Mouse (Mus musculus) ES-Bruce4 (cell line): Measurements from ENCODE around the gene Fstl3. TPM values are rescaled to one million over a fixed set of nuclear protein-coding genes. Genes with fewer than 3 reads are reported as not detected.

Experiments used
- H3K27ac ChIP-seq: 2 replicates; pipeline ENCODE4 v1.5.1; 2012; ENCODE audit warnings: low read length, inconsistent platforms; ENCODE audit not compliant: insufficient read depth
- H3K27me3 ChIP-seq: 2 replicates; pipeline ENCODE4 v1.6.1; 2012; ENCODE audit warnings: mild to moderate bottlenecking, low read length, inconsistent platforms; ENCODE audit not compliant: control insufficient read depth, poor library complexity, insufficient read depth, severe bottlenecking
- H3K36me3 ChIP-seq: 2 replicates; pipeline ENCODE4 v1.6.1; 2012; ENCODE audit warnings: inconsistent platforms, mild to moderate bottlenecking, low read length, moderate library complexity; ENCODE audit not compliant: control insufficient read depth, poor library complexity, insufficient read depth, severe bottlenecking
- H3K4me1 ChIP-seq: one replicate; pipeline ENCODE4 v1.8.1; 2011; ENCODE audit warnings: low read length; ENCODE audit not compliant: control insufficient read depth, insufficient read depth
- H3K4me3 ChIP-seq: 2 replicates; pipeline ENCODE4 v1.5.1; 2011; ENCODE audit warnings: low read depth, mild to moderate bottlenecking, low read length
- H3K9ac ChIP-seq: 2 replicates; pipeline ENCODE4 v1.6.1; 2012; ENCODE audit warnings: low read depth, mild to moderate bottlenecking, inconsistent platforms; ENCODE audit not compliant: poor library complexity, severe bottlenecking
- H3K9me3 ChIP-seq: replicated peaks from 2 replicates; pipeline ENCODE4 v1.6.1; 2012; ENCODE audit warnings: mild to moderate bottlenecking, low read length, inconsistent platforms; ENCODE audit not compliant: control insufficient read depth, poor library complexity, insufficient read depth, severe bottlenecking
- CTCF ChIP-seq: IDR thresholded peaks from one replicate; pipeline ENCODE4 v1.8.1; 2011; ENCODE audit warnings: low read depth, low read length
- EP300 ChIP-seq: IDR thresholded peaks from 2 replicates; pipeline ENCODE4 v1.6.1; 2011; ENCODE audit warnings: low read depth, low read length; ENCODE audit not compliant: insufficient read depth
- POLR2A ChIP-seq: IDR thresholded peaks from one replicate; pipeline ENCODE4 v1.8.1; 2011; ENCODE audit warnings: low read length; ENCODE audit not compliant: insufficient read depth
- polyA plus RNA-seq: library from polyadenylated mRNA; stranded (reverse); fragments of >200 nt; gene quantifications from 2 replicates; pipeline ENCODE4 v1.2.4, GENCODE M21; 2011; ENCODE audit warnings: low read depth; ENCODE audit not compliant: missing spikeins, insufficient read depth, insufficient read length

The Fstl3 gene
- polyA plus RNA-seq, 1 experiment, result 7.7 TPM

DNA sequence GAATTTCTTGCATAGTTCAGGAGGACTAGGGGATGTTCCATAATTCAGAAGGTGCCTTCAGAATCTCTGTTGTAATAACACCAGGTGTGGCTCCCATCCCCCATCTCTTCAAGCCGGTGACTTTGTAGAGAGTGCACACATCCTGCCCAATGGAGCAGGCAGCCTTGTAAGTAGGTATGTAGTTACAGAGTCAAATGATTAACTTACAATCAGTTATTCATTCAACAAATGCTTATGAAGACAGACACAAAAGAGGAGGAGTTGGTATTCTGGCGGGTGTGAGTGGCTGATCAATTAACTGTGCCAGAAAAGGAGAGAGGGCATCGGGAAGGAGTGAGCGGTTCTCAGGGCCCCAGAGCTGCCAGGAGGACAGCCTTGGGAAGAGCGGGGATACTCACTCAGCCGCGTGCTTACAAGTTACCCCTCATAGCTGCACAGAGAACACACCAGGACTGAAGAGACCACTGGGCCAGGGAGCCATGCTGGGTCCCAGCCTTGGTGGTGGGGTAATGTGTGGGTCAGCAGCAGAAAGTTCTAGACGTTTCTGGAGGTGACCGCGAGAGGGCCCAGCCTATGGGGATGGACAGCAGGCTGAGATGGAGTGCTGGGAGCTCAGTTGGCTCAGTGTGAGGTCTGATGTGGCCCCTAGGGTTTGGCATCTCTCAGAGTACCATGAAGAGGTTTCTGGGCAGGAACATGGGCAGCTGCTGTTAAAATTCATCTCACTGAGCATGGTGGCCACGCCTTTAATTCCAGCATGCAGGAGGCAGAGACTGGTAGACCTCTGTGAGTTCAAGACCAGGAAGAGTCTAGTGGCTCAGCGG lies 38.8 kb downstream of the Fstl3 start:
- Histone ChIP-seq H3K4me3 (no peak overlapping the region), H3K9ac (no peak overlapping the region), H3K36me3 (no peaks in the 10 kb centered on the region), H3K27me3 (no peaks in the 10 kb centered on the region), H3K27ac (no peak overlapping the region), H3K4me1 (peaks cover 14% of the 10 kb centered on the region), H3K9me3 (no peaks in the 10 kb centered on the region)
- TF ChIP-seq CTCF (no peak), POLR2A (no peak), EP300 (no peak)

DNA sequence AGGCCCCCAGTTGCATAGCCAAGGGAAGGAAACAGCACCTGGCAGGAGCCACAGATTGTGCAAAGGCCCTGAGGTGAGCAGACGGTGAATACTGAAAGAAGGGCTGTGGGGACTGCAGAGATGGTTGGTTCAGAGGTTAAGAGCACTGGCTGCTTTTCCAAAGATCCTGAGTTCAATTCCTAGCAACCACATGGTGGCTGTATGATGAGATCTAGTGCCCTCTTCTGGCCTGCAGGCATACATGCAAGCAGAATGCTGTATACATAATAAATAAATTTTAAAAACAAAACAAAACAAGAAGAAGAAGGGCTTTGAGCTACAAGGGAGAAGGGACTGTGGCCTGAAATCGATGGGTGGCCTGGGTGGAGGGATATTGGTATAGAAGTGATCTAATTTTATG lies 40.0 kb downstream of the Fstl3 start:
- no peak overlapping the region for H3K9ac ChIP-seq
- no peaks in the 10 kb centered on the region for H3K9me3 ChIP-seq
- peaks cover 14% of the 10 kb centered on the region for H3K4me1 ChIP-seq
- H3K27me3 ChIP-seq, result no peaks in the 10 kb centered on the region
- H3K36me3 ChIP-seq, result no peaks in the 10 kb centered on the region
- H3K27ac ChIP-seq, result no peak overlapping the region
- TF ChIP-seq CTCF, result peak; percentile 9
- TF ChIP-seq EP300, result no peak
- TF ChIP-seq POLR2A, result no peak
- H3K4me3 ChIP-seq, result no peak overlapping the region

DNA sequence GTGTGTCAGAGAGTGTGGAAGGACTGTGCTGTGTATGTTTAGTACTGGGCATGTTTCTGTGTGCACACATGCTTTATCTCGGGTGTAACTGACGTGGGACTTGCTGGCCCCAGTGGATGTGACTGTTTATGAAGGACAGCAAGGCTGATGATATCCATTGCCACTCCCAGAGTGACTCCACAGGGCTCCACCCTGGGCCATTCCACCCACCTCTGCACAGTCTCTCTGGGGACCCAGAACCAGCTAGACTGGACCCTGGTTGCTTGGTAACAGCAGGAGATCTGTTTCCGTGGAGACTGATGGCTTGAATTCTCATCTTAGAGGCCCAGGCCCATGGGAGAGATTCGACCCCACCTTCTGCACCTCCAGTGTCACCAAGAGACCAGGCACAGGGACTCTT lies 41.2 kb downstream of the Fstl3 start:
- Histone ChIP-seq H3K9me3 (no peaks in the 10 kb centered on the region), H3K27ac (no peak overlapping the region), H3K9ac (no peak overlapping the region), H3K36me3 (no peaks in the 10 kb centered on the region), H3K4me1 (peaks cover 14% of the 10 kb centered on the region), H3K4me3 (no peak overlapping the region), H3K27me3 (no peaks in the 10 kb centered on the region)
- no peak for TF ChIP-seq POLR2A
- TF ChIP-seq EP300, result no peak
- no peak for TF ChIP-seq CTCF

DNA sequence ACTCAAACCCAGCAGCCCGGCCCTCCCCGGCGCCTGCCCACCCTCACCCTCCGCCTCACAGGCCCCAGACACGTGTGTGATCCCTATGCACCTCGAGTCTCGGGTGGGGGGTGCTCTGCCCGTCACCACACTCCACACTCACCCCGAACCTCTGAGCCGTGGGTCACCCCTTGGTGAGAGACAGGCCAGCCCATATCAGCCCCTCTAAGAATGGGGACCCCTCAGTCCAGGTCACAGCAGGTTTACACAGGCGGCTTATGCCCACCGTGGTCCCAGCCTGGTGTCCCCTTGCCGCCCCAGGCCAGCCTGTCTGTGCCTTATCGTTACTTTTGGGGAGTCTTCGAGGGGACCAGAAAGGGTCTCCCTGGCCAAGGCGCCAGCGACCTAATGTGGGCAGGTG lies 42.5 kb downstream of the Fstl3 start:
- Histone ChIP-seq H3K36me3 (no peaks in the 10 kb centered on the region), H3K27ac (no peak overlapping the region), H3K4me1 (peaks cover 19% of the 10 kb centered on the region), H3K27me3 (no peaks in the 10 kb centered on the region), H3K4me3 (no peak overlapping the region), H3K9ac (no peak overlapping the region), H3K9me3 (no peaks in the 10 kb centered on the region)
- no peak for TF ChIP-seq EP300

DNA sequence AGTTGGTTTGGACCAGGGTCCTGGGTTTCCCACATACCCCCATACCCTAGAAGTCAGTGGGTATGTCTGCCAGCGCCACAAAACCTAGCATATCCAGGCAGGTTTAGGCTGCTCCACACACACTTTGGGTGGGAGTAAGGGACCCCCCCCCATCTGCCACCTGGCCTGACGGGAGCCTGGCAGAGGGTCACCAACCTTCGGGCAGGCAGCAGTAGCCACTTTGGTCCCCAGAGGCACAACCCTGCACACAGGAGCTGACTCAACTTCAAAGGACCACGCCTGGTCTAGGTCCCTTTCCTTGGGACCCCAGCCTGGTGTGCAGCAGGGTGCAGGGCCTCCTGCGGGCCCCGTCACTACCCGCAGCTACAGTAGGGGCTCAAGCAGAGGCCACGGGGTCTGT lies 43.2 kb downstream of the Fstl3 start:
- Histone ChIP-seq H3K9me3 (no peaks in the 10 kb centered on the region), H3K36me3 (no peaks in the 10 kb centered on the region), H3K27me3 (no peaks in the 10 kb centered on the region), H3K4me1 (peaks cover 19% of the 10 kb centered on the region), H3K27ac (no peak overlapping the region), H3K9ac (no peak overlapping the region), H3K4me3 (no peak overlapping the region)
- TF ChIP-seq POLR2A (no peak), CTCF (no peak), EP300 (no peak)

DNA sequence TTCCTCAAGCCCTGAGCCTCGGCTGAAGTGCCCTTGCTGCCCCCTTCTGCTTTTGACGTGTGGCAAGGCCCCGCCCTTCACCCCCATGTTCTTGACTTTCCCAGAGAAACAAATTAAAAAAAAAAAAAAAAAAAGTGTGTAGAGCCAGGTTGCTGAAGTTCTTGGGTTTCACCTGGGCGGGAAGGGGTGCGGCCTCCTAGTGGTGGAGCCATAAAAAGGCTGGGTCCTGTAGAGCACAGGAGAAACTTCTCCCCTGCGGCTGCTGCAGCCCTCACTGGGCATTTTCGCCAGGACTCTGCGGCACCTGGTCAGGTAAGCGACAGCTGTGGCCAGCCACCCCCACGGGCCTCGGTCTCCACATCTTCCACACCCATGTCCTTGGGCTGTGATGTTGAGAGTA lies 43.7 kb downstream of the Fstl3 start, which contains the start of gene Misp:
Gene Misp, plus strand, starts transcription at position 208 of the 400 bp plus-strand sequence.
- peak; percentile 19 for TF ChIP-seq CTCF
- no peak for TF ChIP-seq EP300
- H3K9ac ChIP-seq, result no peak within 1 kb of the TSS
- no peaks in the 10 kb centered on the region for H3K36me3 ChIP-seq
- no peak within 1 kb of the TSS for H3K27ac ChIP-seq
- peaks cover 19% of the 10 kb centered on the region for H3K4me1 ChIP-seq
- no peaks in the 10 kb centered on the region for H3K27me3 ChIP-seq
- no peaks in the 10 kb centered on the region for H3K9me3 ChIP-seq
- H3K4me3 ChIP-seq, result no peak within 1 kb of the TSS
